Comparison of ENCODE assay signal across 15 mouse cellular contexts in genomic region chr5:42777120-42777910, GRCm38 (mm10).
DNase-seq lines count a peak whose midpoint lies in the region; ATAC-seq lines count a peak whose summit lies in the region.
"Had no signal": no experiment of that assay in that cellular context is flagged by ENCODE, and none has a peak within 500 bp of the region (broad histone marks: within the 10 kb centered on the region; RNA-seq: fewer than 3 reads in every experiment).

No protein-coding gene starts in this region.

- WGBS in forebrain, embryonic 13.5 days, result 47% methylated on average over 8 of the region's 8 CpGs
- 46% methylated on average over 8 of the region's 8 CpGs for WGBS in midbrain, embryonic 15.5 days
- WGBS in liver, embryonic 11.5 days, result 78% methylated on average over 8 of the region's 8 CpGs

- no peaks in the 10 kb centered on the region for H3K36me3 ChIP-seq in forebrain, embryonic 13.5 days (ENCODE audit: poor library complexity, severe bottlenecking)
- no peaks in the 10 kb centered on the region for H3K36me3 ChIP-seq in midbrain, embryonic 15.5 days (replicated peaks)
- H3K36me3 ChIP-seq in liver, embryonic 11.5 days (ENCODE audit: control insufficient read depth, insufficient read depth, low read length), result no peaks in the 10 kb centered on the region
- H3K36me3 ChIP-seq: limb, embryonic 15.5 days; neural tube, embryonic 12.5 days had no signal

- peak; percentile 94 for ATAC-seq in forebrain, embryonic 13.5 days
- peak; percentile 56; the same call in 1 of the 2 replicates for ATAC-seq in midbrain, embryonic 15.5 days (replicated peaks)
- ATAC-seq in megakaryocyte, adult 5-6 weeks (ENCODE audit: poor library complexity, severe bottlenecking), result no peak
- no peak for ATAC-seq in liver, embryonic 11.5 days (replicated peaks; ENCODE audit: low FRiP score)

- H3K4me3 ChIP-seq in forebrain, embryonic 13.5 days, result no peak overlapping the region
- H3K4me3 ChIP-seq in midbrain, embryonic 15.5 days, result no peak overlapping the region
- no peak overlapping the region for H3K4me3 ChIP-seq in liver, embryonic 11.5 days (ENCODE audit: low read depth, low read length)
- H3K4me3 ChIP-seq: limb, embryonic 15.5 days; neural tube, embryonic 12.5 days had no signal

- H3K4me2 ChIP-seq in forebrain, embryonic 13.5 days, result peak overlapping the region; percentile 12; the same call in 1 of the 2 replicates
- no peak overlapping the region for H3K4me2 ChIP-seq in midbrain, embryonic 15.5 days
- no peak overlapping the region for H3K4me2 ChIP-seq in liver, embryonic 11.5 days
- H3K4me2 ChIP-seq: limb, embryonic 15.5 days; lung, embryonic 14.5 days; neural tube, embryonic 12.5 days had no signal

- H3K27ac ChIP-seq in forebrain, embryonic 13.5 days, result peak overlapping the region; percentile 40; the same call in 1 of the 2 replicates
- no peak overlapping the region for H3K27ac ChIP-seq in midbrain, embryonic 15.5 days
- no peak overlapping the region for H3K27ac ChIP-seq in liver, embryonic 11.5 days (ENCODE audit: low read depth, low read length)
- H3K27ac ChIP-seq: limb, embryonic 15.5 days; neural tube, embryonic 12.5 days had no signal

- peak; percentile 0 to 39 for DNase-seq in layer of hippocampus, adult 18-20 months (ENCODE audit: low spot score in 2 of 2)
- no peak for DNase-seq in layer of hippocampus, adult 9-10 months (ENCODE audit: low spot score)
- peak; percentile 3 to 24 for DNase-seq in frontal cortex, postnatal 36 days (ENCODE audit: low spot score in 2 of 2)
- DNase-seq in liver, embryonic 11.5 days (ENCODE audit: low spot score), result no peak
- no peak for DNase-seq in embryo, embryonic 10.5 days (ENCODE audit: low spot score)
- DNase-seq: cerebellum, adult 9-10 months; kidney, adult 18-20 months; kidney, postnatal 4 days; lung, embryonic 14.5 days; thymus, postnatal 36 days had no signal

- H3K4me1 ChIP-seq in forebrain, embryonic 13.5 days, result peaks cover 6% of the 10 kb centered on the region; the same call in 1 of the 2 replicates
- no peaks in the 10 kb centered on the region for H3K4me1 ChIP-seq in midbrain, embryonic 15.5 days
- H3K4me1 ChIP-seq in liver, embryonic 11.5 days (replicated peaks; ENCODE audit: control insufficient read depth, insufficient read depth, low read length), result no peaks in the 10 kb centered on the region
- H3K4me1 ChIP-seq: limb, embryonic 15.5 days; neural tube, embryonic 12.5 days had no signal

- H3K9me3 ChIP-seq in forebrain, embryonic 13.5 days (replicated peaks), result no peaks in the 10 kb centered on the region
- no peaks in the 10 kb centered on the region for H3K9me3 ChIP-seq in midbrain, embryonic 15.5 days
- H3K9me3 ChIP-seq in liver, embryonic 11.5 days (ENCODE audit: control insufficient read depth, low read length), result no peaks in the 10 kb centered on the region
- H3K9me3 ChIP-seq: limb, embryonic 15.5 days; neural tube, embryonic 12.5 days had no signal

- no peaks in the 10 kb centered on the region for H3K27me3 ChIP-seq in forebrain, embryonic 13.5 days
- no peaks in the 10 kb centered on the region for H3K27me3 ChIP-seq in midbrain, embryonic 15.5 days (replicated peaks)
- H3K27me3 ChIP-seq in liver, embryonic 11.5 days (replicated peaks; ENCODE audit: control insufficient read depth, insufficient read depth, low read length), result no peaks in the 10 kb centered on the region
- H3K27me3 ChIP-seq: limb, embryonic 15.5 days; neural tube, embryonic 12.5 days had no signal

- H3K9ac ChIP-seq in forebrain, embryonic 13.5 days, result no peak overlapping the region
- no peak overlapping the region for H3K9ac ChIP-seq in midbrain, embryonic 15.5 days
- H3K9ac ChIP-seq in liver, embryonic 11.5 days (ENCODE audit: low read depth, low read length), result no peak overlapping the region
- H3K9ac ChIP-seq: limb, embryonic 15.5 days; lung, embryonic 14.5 days; neural tube, embryonic 12.5 days had no signal

Comparison
In these comparisons a context has a peak if more than half of its experiments do, and no peak if none do; other contexts are left out.
1. DNase-seq: peak in layer of hippocampus, adult 18-20 months (2 of 2) and frontal cortex, postnatal 36 days (2 of 2); none in layer of hippocampus, adult 9-10 months (single experiment), liver, embryonic 11.5 days (single experiment) and embryo, embryonic 10.5 days (single experiment).
2. ATAC-seq: peak in forebrain, embryonic 13.5 days (single experiment) and midbrain, embryonic 15.5 days (single experiment); none in megakaryocyte, adult 5-6 weeks (single experiment) and liver, embryonic 11.5 days (single experiment).